8 mouse cellular contexts compared by ENCODE assay signal in genomic region chr1:191821326-191822091, GRCm38 (mm10). TPM values are rescaled to one million over a fixed set of nuclear protein-coding genes. Genes with fewer than 3 reads are reported as not detected.
DNase-seq lines count a peak whose midpoint lies in the region; ATAC-seq and TF ChIP-seq lines count a peak whose summit lies in the region.

TSS of gene Nek2 (plus strand) at chr1:191821444.

- H3K9me3 ChIP-seq in hindbrain, postnatal 0 days (ENCODE audit: low read length): no peaks in the 10 kb centered on the region

- ATAC-seq in hindbrain, postnatal 0 days: peak; percentile 94
- ATAC-seq in megakaryocyte, adult 5-6 weeks (ENCODE audit: poor library complexity, severe bottlenecking): peak; percentile 90

- H3K4me3 ChIP-seq in hindbrain, postnatal 0 days (ENCODE audit: low read length): peak within 1 kb of the TSS; percentile 74
- H3K4me3 ChIP-seq in left cerebral cortex, adult 2 months: peak within 1 kb of the TSS; percentile 80

- peak within 1 kb of the TSS; percentile 95 for H3K4me2 ChIP-seq in hindbrain, postnatal 0 days (ENCODE audit: low read depth, low read length)

- DNase-seq in WW6 (ENCODE audit: low read depth, low spot score): peak; percentile 98
- peak; percentile 85 to 93 for DNase-seq in cerebellum, postnatal 4 days (ENCODE audit: low spot score in 2 of 2)
- peak; percentile 97 for DNase-seq in gastrocnemius, adult 18-20 months (ENCODE audit: low spot score)
- peak; percentile 99 for DNase-seq in hindbrain, postnatal 0 days (ENCODE audit: low spot score)
- DNase-seq in left cerebral cortex, adult 2 months (ENCODE audit: extremely low spot score in 1 of 2, low spot score in 2 of 2): peak; percentile 97 to 98
- peak; percentile 98 to 100 for DNase-seq in right cerebral cortex, adult 2 months (ENCODE audit: low spot score in 2 of 2)
- DNase-seq in urinary bladder, postnatal 14 days (ENCODE audit: low spot score): peak; percentile 97

- TF ChIP-seq CTCF in hindbrain, postnatal 0 days (IDR thresholded peaks at IDR 0.05; ENCODE audit: low read depth): no peak
- no peak for TF ChIP-seq CTCF in left cerebral cortex, adult 2 months (IDR thresholded peaks at IDR 0.05)

- no peaks in the 10 kb centered on the region for H3K27me3 ChIP-seq in hindbrain, postnatal 0 days (ENCODE audit: insufficient read depth, low read length)

- peak within 1 kb of the TSS; percentile 52 for H3K9ac ChIP-seq in hindbrain, postnatal 0 days (replicated peaks; ENCODE audit: low read length)

- H3K27ac ChIP-seq in hindbrain, postnatal 0 days: no peak within 1 kb of the TSS
- H3K27ac ChIP-seq in left cerebral cortex, adult 2 months: peak within 1 kb of the TSS; percentile 71

- intact Hi-C loops in left cerebral cortex, adult 2 months (cut with DNase I): loop anchor here (2.0 kb wide), 1 partner anchor 101 kb away; no protein-coding TSS in a partner anchor

- no peaks in the 10 kb centered on the region; the same call in 1 of the 2 replicates for H3K4me1 ChIP-seq in hindbrain, postnatal 0 days (ENCODE audit: insufficient read depth, low read length)

- H3K36me3 ChIP-seq in hindbrain, postnatal 0 days (ENCODE audit: insufficient read depth, low read length): no peaks in the 10 kb centered on the region; the same call in 1 of the 2 replicates

- WGBS in hindbrain, postnatal 0 days: under 1% methylated on average over 79 of the region's 79 CpGs

RNA-seq across cellular contexts. Expression of gene Nek2, which starts in this region (rescaled TPM):
- under 1 TPM; 0.53 to 0.62 TPM for total RNA-seq in gastrocnemius, adult 18-20 months (2021)
- 9.1 and 9.5 TPM in 2 replicates for total RNA-seq in hindbrain, postnatal 0 days (2014; rRNA removed)
- 7.7 and 8.4 TPM in 2 replicates for polyA plus RNA-seq in hindbrain, postnatal 0 days (2015; fragmentation: Nextera tagmentation; extraction: Ambion mirVana)
- 1 to 10 TPM; 1.2 to 1.3 TPM for total RNA-seq in left cerebral cortex, adult 2 months (2021)
- 19.9 and 25.9 TPM in 2 replicates for total RNA-seq in megakaryocyte, adult 5-6 weeks (2015)
- 33.7 and 45.2 TPM in 2 replicates for total RNA-seq in megakaryocyte, adult 5-6 weeks (2017)

Comparison
In these comparisons a context has a peak if more than half of its experiments do, and no peak if none do; other contexts are left out.
1. Peak in DNase-seq in gastrocnemius, adult 18-20 months; RNA of the gene not detected or under 1 TPM.